Mouse (Mus musculus) ES-E14 (cell line): ENCODE measurements at regions not wholly inside any gene's neighbourhood (a gene's known extent, or its start where the extent isn't known, plus 50 kb on each side); places are given as distances from the start of the nearest gene placed in this dataset.

Experiments
- DNase-seq: peaks from one replicate; pipeline ENCODE4 v3.0.0-alpha.2; 2013; ENCODE audit warnings: low read depth, low spot score
- H3K27ac ChIP-seq: 2 replicates; pipeline ENCODE4 v1.5.1; 2012; ENCODE audit warnings: low read depth, mild to moderate bottlenecking, low read length, moderate library complexity, mixed read lengths; ENCODE audit not compliant: poor library complexity, insufficient read depth, severe bottlenecking
- H3K36me3 ChIP-seq: 2 replicates; pipeline ENCODE4 v1.6.1; 2012; ENCODE audit warnings: mild to moderate bottlenecking, low read length, moderate library complexity, mixed read lengths; ENCODE audit not compliant: control insufficient read depth, poor library complexity, insufficient read depth, severe bottlenecking
- H3K4me1 ChIP-seq, 2 experiments: fragments of 150-350 bp in 1 of 2; sonication (generic) in 1 of 2; 2 replicates each; pipeline ENCODE4 v1.6.1; 2012; ENCODE audit warnings: low read length in 2 of 2, mild to moderate bottlenecking in 1 of 2, mixed read lengths in 1 of 2; ENCODE audit not compliant: control insufficient read depth in 2 of 2, insufficient read depth in 2 of 2, poor library complexity in 1 of 2
- H3K4me3 ChIP-seq, 2 experiments: fragments of 150-350 bp in 1 of 2; sonication (generic) in 1 of 2; 2 replicates each; pipeline ENCODE4 v1.5.1; 2012; ENCODE audit warnings: low read length in 2 of 2, low read depth in 1 of 2, mild to moderate bottlenecking in 1 of 2, mixed read lengths in 1 of 2; ENCODE audit not compliant: insufficient read depth in 1 of 2, poor library complexity in 1 of 2, severe bottlenecking in 1 of 2
- H3K9ac ChIP-seq: 2 replicates; pipeline ENCODE4 v1.6.1; 2012; ENCODE audit warnings: low read depth, mild to moderate bottlenecking, low read length, mixed read lengths; ENCODE audit not compliant: poor library complexity, insufficient read depth, severe bottlenecking
- H3K9me3 ChIP-seq: fragments of 150-350 bp; sonication (generic); 2 replicates; pipeline ENCODE4 v1.6.1; 2012; ENCODE audit warnings: low read depth, mild to moderate bottlenecking, low read length; ENCODE audit not compliant: control insufficient read depth, insufficient read depth
- CHD2 ChIP-seq: IDR thresholded peaks from 2 replicates; pipeline ENCODE4 v1.6.1; 2014; ENCODE audit warnings: mild to moderate bottlenecking, low read depth, low read length, inconsistent platforms
- HCFC1 ChIP-seq: IDR thresholded peaks from 2 replicates; pipeline ENCODE4 v1.6.1; 2012; ENCODE audit warnings: low read length, inconsistent platforms, borderline replicate concordance; ENCODE audit not compliant: insufficient read depth
- MAFK ChIP-seq: IDR thresholded peaks from 2 replicates; pipeline ENCODE4 v1.6.1; 2014; ENCODE audit warnings: mild to moderate bottlenecking, low read depth, low read length, inconsistent platforms; ENCODE audit not compliant: insufficient read depth
- ZC3H11A ChIP-seq: IDR thresholded peaks from 2 replicates; pipeline ENCODE4 v1.6.1; 2012; ENCODE audit warnings: low read depth, mild to moderate bottlenecking, inconsistent platforms, low read length, borderline replicate concordance
- ZNF384 ChIP-seq: IDR thresholded peaks from 2 replicates; pipeline ENCODE4 v1.6.1; 2012; ENCODE audit warnings: low read depth, low read length, inconsistent platforms
- in situ Hi-C, 2 experiments: fragments of 600-800 bp; cut with MboI; formaldehyde crosslinking; loops; one replicate each; pipeline ENCODE4 v1.15.1; 2025; ENCODE audit warnings: low sequenced_read_pairs in 2 of 2, inconsistent platforms in 1 of 2; ENCODE audit not compliant: unreplicated experiment in 2 of 2

DNA sequence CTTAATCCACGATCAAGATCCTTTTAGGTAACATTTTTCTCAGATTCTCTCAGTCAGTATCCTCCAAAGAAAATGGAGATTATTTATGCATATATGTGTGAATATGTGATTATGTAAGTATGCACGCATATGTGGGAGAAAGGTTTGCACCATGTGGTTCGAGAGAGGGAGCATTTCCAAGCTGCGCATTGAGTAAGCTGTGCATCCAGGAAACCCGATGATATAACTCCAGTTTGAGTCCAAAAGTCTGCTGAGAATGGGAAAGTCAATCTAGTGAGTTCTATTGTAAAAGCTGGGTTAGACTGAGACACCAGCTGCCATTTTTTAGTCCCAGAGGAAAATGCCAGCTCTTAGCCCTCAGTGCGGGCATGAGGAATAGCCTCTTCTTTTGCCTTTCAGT, 89.9 kb upstream of the Krr1 start:
- Histone ChIP-seq H3K4me1 (no peaks in the 10 kb centered on the region), H3K4me3 (no peak overlapping the region), H3K9me3 (no peaks in the 10 kb centered on the region), H3K27ac (no peak overlapping the region), H3K36me3 (no peaks in the 10 kb centered on the region), H3K9ac (no peak overlapping the region)
- in situ Hi-C loops = no loop called here
- no peak for DNase-seq
- TF ChIP-seq ZNF384 = no peak
- TF ChIP-seq MAFK = no peak
- no peak for TF ChIP-seq ZC3H11A
- no peak for TF ChIP-seq HCFC1
- no peak for TF ChIP-seq CHD2

DNA sequence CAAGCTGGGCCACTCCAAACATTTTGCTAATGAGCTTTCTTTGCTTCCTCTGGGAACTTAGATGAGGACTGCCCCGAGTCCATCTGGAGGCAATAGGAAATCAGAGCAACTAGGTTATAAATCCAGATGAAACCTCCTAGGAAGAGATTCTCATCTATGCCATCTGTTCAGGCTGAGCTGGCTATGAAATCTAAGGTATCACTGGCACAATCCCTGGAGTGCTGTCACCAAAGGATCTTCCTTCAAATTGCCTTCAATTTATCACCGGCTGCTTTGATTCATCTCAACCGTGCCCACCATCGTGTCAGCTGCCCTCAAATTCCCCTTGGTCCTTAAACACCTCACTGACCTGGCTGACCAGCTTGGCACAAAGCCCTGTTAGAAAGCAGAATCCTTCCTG, 87.8 kb upstream of the Krr1 start:
- no peak for TF ChIP-seq ZC3H11A
- TF ChIP-seq CHD2 = no peak
- no peak for TF ChIP-seq MAFK
- TF ChIP-seq HCFC1 = no peak
- no peak for TF ChIP-seq ZNF384
- no peak for DNase-seq
- no peaks in the 10 kb centered on the region for H3K36me3 ChIP-seq
- H3K4me1 ChIP-seq = no peaks in the 10 kb centered on the region
- H3K4me3 ChIP-seq = no peak overlapping the region
- in situ Hi-C loops = no loop called here
- H3K9me3 ChIP-seq = no peaks in the 10 kb centered on the region
- no peak overlapping the region for H3K27ac ChIP-seq
- H3K9ac ChIP-seq = no peak overlapping the region

DNA sequence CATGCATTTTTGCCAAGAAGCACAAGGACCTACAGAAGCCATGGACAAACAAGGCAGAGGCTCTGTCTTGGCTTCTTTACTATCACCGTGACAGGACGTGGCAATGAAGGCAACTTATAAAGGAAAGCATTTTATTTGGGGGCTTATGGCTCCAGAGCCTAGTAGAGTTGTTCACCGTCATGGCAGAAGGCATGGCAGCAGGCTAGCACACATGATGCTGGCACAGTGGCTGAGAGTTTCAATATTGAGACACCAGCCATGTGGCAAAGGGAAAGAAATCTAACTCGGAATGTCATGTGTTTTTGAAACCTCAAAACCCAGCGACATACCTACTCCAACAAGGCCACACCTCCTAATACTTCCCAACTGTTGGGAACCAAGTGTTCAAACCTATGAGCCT, 83.4 kb upstream of the Krr1 start:
- Histone ChIP-seq H3K4me1 (no peaks in the 10 kb centered on the region), H3K9ac (no peak overlapping the region), H3K4me3 (no peak overlapping the region), H3K36me3 (no peaks in the 10 kb centered on the region), H3K27ac (no peak overlapping the region), H3K9me3 (no peaks in the 10 kb centered on the region)
- DNase-seq = no peak
- TF ChIP-seq MAFK (no peak), HCFC1 (no peak), ZC3H11A (no peak), ZNF384 (no peak)
- in situ Hi-C loops = no loop called here

GRCm38 (mm10) chr10:111893489-111893888, 79.0 kb upstream of the Krr1 start:
- in situ Hi-C loops = no loop called here
- TF ChIP-seq ZNF384 = no peak
- TF ChIP-seq MAFK = no peak
- no peak for TF ChIP-seq ZC3H11A
- TF ChIP-seq HCFC1 = no peak
- no peak for TF ChIP-seq CHD2
- DNase-seq = no peak
- Histone ChIP-seq H3K9ac (no peak overlapping the region), H3K4me3 (no peak overlapping the region), H3K27ac (no peak overlapping the region), H3K4me1 (no peaks in the 10 kb centered on the region), H3K36me3 (no peaks in the 10 kb centered on the region), H3K9me3 (no peaks in the 10 kb centered on the region)

DNA sequence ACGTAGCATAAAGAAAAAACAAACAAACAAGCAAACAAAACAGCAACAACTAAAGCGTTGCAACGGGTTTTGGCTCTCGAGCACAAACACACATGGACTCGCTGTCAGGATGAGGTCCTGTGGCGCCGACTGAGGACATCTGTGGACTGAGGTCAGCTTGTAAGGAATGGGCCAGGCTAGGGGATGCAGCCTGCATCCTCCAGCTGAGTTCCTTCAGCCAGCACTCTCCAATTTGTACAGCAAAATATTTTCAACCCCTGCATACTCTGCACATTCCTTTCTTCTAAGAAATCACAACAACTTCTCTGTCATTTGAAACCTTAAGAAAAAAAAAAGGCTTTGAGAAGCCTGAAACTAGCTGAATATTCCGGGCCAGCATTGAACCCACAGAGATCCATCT, 78.5 kb upstream of the Krr1 start:
- Histone ChIP-seq H3K27ac (no peak overlapping the region), H3K9me3 (no peaks in the 10 kb centered on the region), H3K9ac (no peak overlapping the region), H3K36me3 (no peaks in the 10 kb centered on the region), H3K4me3 (no peak overlapping the region), H3K4me1 (no peaks in the 10 kb centered on the region)
- in situ Hi-C loops = no loop called here
- no peak for DNase-seq
- no peak for TF ChIP-seq ZC3H11A
- no peak for TF ChIP-seq HCFC1
- no peak for TF ChIP-seq ZNF384
- TF ChIP-seq MAFK = no peak
- TF ChIP-seq CHD2 = no peak
